ENCODE assay signal across 8 mouse cellular contexts in the genomic region with DNA sequence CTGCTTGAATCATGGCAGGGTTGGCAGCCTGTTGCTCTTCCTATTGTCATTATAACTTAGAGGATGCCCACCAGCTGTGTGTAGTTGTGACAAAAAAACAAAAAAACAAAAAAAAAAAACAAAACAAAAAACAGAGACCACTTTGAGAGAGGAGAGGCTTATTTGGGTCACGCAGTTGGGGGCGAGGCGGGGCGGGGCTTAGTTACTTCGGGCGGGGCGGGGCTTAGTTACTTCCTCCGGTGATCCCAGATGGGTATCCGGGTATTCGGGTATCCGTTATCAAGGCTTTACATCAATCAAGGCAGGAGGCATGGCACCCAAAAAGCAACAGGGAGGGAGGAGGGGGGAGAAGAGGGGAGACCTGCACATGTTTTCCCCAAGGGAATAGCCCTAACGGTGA. TPM values are rescaled to one million over a fixed set of nuclear protein-coding genes. Genes with fewer than 3 reads are reported as not detected.
DNase-seq lines count a peak whose midpoint lies in the region; ATAC-seq and TF ChIP-seq lines count a peak whose summit lies in the region.
"Had no signal": no experiment of that assay in that cellular context is flagged by ENCODE, and none has a peak within 500 bp of the region (broad histone marks: within the 10 kb centered on the region; RNA-seq: fewer than 3 reads in every experiment).

No protein-coding gene starts in this region.

- no peaks in the 10 kb centered on the region for H3K36me3 ChIP-seq in embryonic facial prominence, embryonic 14.5 days (ENCODE audit: control insufficient read depth, insufficient read depth, low read length)
- no peaks in the 10 kb centered on the region for H3K36me3 ChIP-seq in hindbrain, embryonic 14.5 days (replicated peaks; ENCODE audit: control insufficient read depth, insufficient read depth)
- no peaks in the 10 kb centered on the region for H3K36me3 ChIP-seq in midbrain, embryonic 15.5 days (replicated peaks)

- peak overlapping the region; percentile 4; the same call in 1 of the 2 replicates for H3K4me3 ChIP-seq in left cerebral cortex, adult 2 months
- H3K4me3 ChIP-seq in embryonic facial prominence, embryonic 14.5 days (ENCODE audit: low read depth, low read length): peak overlapping the region; percentile 29
- no peak overlapping the region for H3K4me3 ChIP-seq in hindbrain, embryonic 14.5 days (replicated peaks; ENCODE audit: low read length)
- H3K4me3 ChIP-seq in midbrain, embryonic 15.5 days: no peak overlapping the region

- H3K4me2 ChIP-seq in embryonic facial prominence, embryonic 14.5 days (ENCODE audit: low read depth, low read length): peak overlapping the region; percentile 43
- peak overlapping the region; percentile 17; the same call in 1 of the 2 replicates for H3K4me2 ChIP-seq in hindbrain, embryonic 14.5 days (replicated peaks)
- peak overlapping the region; percentile 29 for H3K4me2 ChIP-seq in midbrain, embryonic 15.5 days

- no peaks in the 10 kb centered on the region for H3K27me3 ChIP-seq in embryonic facial prominence, embryonic 14.5 days (replicated peaks; ENCODE audit: control insufficient read depth, insufficient read depth, low read length)
- H3K27me3 ChIP-seq in hindbrain, embryonic 14.5 days (ENCODE audit: control insufficient read depth, insufficient read depth, low read length): no peaks in the 10 kb centered on the region
- no peaks in the 10 kb centered on the region for H3K27me3 ChIP-seq in midbrain, embryonic 15.5 days (replicated peaks)

- TF ChIP-seq CTCF in left cerebral cortex, adult 2 months (IDR thresholded peaks at IDR 0.05): no peak

- intact Hi-C loops in left cerebral cortex, adult 2 months (cut with DNase I): loop anchor here (5.0 kb wide), 1 partner anchor 45 kb away; the partner anchor contains the start of gene C530008M17Rik
- intact Hi-C loops in left cerebral cortex, postnatal 25 days (cut with DNase I): no loop called here

- no peak for DNase-seq in left cerebral cortex, adult 2 months (ENCODE audit: extremely low spot score in 1 of 2, low spot score in 2 of 2)
- DNase-seq in left cerebral cortex, adult 18-20 months (ENCODE audit: low spot score in 2 of 2): no peak
- DNase-seq in embryonic facial prominence, embryonic 14.5 days (ENCODE audit: low spot score): no peak
- DNase-seq in hindbrain, embryonic 14.5 days (ENCODE audit: low spot score): no peak
- no peak for DNase-seq in cerebellum, postnatal 4 days (ENCODE audit: low spot score in 2 of 2)
- DNase-seq in left cerebral cortex, postnatal 25 days (ENCODE audit: low spot score in 2 of 2): no peak
- DNase-seq: thymus, postnatal 14 days had no signal

- H3K4me1 ChIP-seq in embryonic facial prominence, embryonic 14.5 days (ENCODE audit: control insufficient read depth, insufficient read depth, low read length): peaks cover 18% of the 10 kb centered on the region
- H3K4me1 ChIP-seq in hindbrain, embryonic 14.5 days (replicated peaks; ENCODE audit: control insufficient read depth, insufficient read depth, low read length): peaks cover 51% of the 10 kb centered on the region
- H3K4me1 ChIP-seq in midbrain, embryonic 15.5 days: peaks cover 43% of the 10 kb centered on the region

- ATAC-seq in embryonic facial prominence, embryonic 14.5 days (ENCODE audit: low read depth): no peak
- no peak for ATAC-seq in hindbrain, embryonic 14.5 days (ENCODE audit: low FRiP score)
- ATAC-seq in midbrain, embryonic 15.5 days (replicated peaks): no peak

- H3K9me3 ChIP-seq in embryonic facial prominence, embryonic 14.5 days (ENCODE audit: control insufficient read depth, low read length): no peaks in the 10 kb centered on the region
- no peaks in the 10 kb centered on the region for H3K9me3 ChIP-seq in hindbrain, embryonic 14.5 days (ENCODE audit: control insufficient read depth, low read length)
- H3K9me3 ChIP-seq in midbrain, embryonic 15.5 days: no peaks in the 10 kb centered on the region

- peak overlapping the region; percentile 30; the same call in 1 of the 2 replicates for H3K9ac ChIP-seq in embryonic facial prominence, embryonic 14.5 days (ENCODE audit: low read depth, low read length)
- no peak overlapping the region for H3K9ac ChIP-seq in hindbrain, embryonic 14.5 days
- H3K9ac ChIP-seq in midbrain, embryonic 15.5 days: no peak overlapping the region

- WGBS in embryonic facial prominence, embryonic 14.5 days: 16% methylated on average over 12 of the region's 12 CpGs
- 25% methylated on average over 12 of the region's 12 CpGs for WGBS in hindbrain, embryonic 14.5 days
- WGBS in midbrain, embryonic 15.5 days: 19% methylated on average over 12 of the region's 12 CpGs

- H3K27ac ChIP-seq in left cerebral cortex, adult 2 months: no peak overlapping the region
- peak overlapping the region; percentile 35 for H3K27ac ChIP-seq in embryonic facial prominence, embryonic 14.5 days (replicated peaks; ENCODE audit: low read depth, low read length)
- H3K27ac ChIP-seq in hindbrain, embryonic 14.5 days: no peak overlapping the region
- 0 out of 2 replicates have a peak overlapping the region, but pooled peaks have one; percentile 6 for H3K27ac ChIP-seq in midbrain, embryonic 15.5 days

RNA-seq across cellular contexts. Expression of gene C530008M17Rik, which starts 46.3 kb away (rescaled TPM):
- total RNA-seq in left cerebral cortex, adult 2 months (2021): 10 to 100 TPM; 59.4 to 61.7 TPM
- total RNA-seq in left cerebral cortex, adult 18-20 months (2021): 10 to 100 TPM; 49.9 to 57.4 TPM
- 9.8 and 10.8 TPM in 2 replicates for polyA plus RNA-seq in embryonic facial prominence, embryonic 14.5 days (2014; fragmentation: Nextera tagmentation; extraction: Ambion mirVana)
- polyA plus RNA-seq in hindbrain, embryonic 14.5 days (2014; fragmentation: Nextera tagmentation; extraction: Ambion mirVana): 51.0 and 56.9 TPM in 2 replicates
- polyA plus RNA-seq in midbrain, embryonic 15.5 days (2015; fragmentation: Nextera tagmentation; extraction: Ambion mirVana): 71.4 and 79.5 TPM in 2 replicates
- total RNA-seq in left cerebral cortex, postnatal 25 days (2021): 10 to 100 TPM; 49.5 to 54.8 TPM

Comparison
In these comparisons a context has a peak if more than half of its experiments do, and no peak if none do; other contexts are left out.
1. H3K27ac ChIP-seq: peak in embryonic facial prominence, embryonic 14.5 days (single experiment) and midbrain, embryonic 15.5 days (single experiment); none in left cerebral cortex, adult 2 months (single experiment) and hindbrain, embryonic 14.5 days (single experiment).
2. H3K4me3 ChIP-seq: peak in left cerebral cortex, adult 2 months (single experiment) and embryonic facial prominence, embryonic 14.5 days (single experiment); none in hindbrain, embryonic 14.5 days (single experiment) and midbrain, embryonic 15.5 days (single experiment).
3. Peak in every context shown above with its lines, with median percentiles within 50 percentile points of each other: H3K4me2 ChIP-seq.